Mouse (Mus musculus): ENCODE measurements around the gene Pop5. TPM values are rescaled to one million over a fixed set of nuclear protein-coding genes. Genes with fewer than 3 reads are reported as not detected.
A peak's percentile ranks its signal among the peaks of the same experiment; 100 is the strongest.

Pop5 gene
- polyA plus RNA-seq, 2 experiments, result 51.6 to 90.3 TPM

DNA sequence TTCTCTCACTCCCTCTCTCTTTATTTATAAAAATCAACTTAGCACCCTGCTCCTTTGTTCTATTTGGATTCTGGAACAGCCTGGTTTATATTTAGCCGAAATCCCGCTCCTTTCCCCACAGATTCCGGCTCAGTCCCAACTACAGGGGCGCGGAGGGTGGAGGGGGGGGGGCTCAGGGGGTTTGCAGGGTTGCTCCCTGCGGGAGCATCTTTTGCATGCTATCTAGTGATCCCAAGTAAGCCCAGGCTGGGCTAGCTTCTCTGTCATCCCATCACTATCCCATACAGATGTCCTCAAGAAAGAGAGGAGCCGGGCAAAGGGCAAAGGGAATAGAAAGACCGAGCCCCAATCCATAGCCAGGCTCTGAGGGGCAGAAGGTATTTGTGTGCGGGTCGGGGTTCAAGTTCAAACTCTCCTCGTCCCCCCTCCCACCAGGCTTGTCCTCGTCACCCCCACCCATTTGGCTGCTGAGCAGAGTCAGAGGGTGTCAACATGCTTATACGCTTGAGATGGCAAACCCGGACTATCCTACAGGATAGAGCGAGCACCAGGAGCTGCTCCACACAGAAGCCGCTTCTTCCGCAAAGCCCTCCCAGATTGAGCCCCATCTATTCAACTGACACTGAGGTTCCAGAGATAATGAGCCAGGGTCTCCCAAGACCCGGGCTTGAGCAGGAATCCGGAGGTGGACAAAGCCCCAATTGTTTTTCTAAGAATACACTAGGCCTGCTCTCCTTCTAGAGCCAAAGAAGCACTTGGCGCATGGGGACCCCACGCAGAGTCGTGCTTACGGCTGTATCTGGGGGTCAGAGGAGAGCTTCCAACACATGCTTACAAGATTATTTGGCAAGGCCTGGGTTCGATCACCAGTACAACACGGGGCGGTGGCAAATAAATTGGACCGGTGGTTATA lies 20.1 kb upstream of the Pop5 start:
- DNase-seq (ENCODE audit: low spot score) (no peak), ATAC-seq (ENCODE audit: low FRiP score, low read depth) (no peak; the same call in 1 of the 2 replicates)
- no peaks in the 10 kb centered on the region for H3K27me3 ChIP-seq (ENCODE audit: control insufficient read depth, insufficient read depth, low read length)
- WGBS, result 26% methylated on average over 27 of the region's 27 CpGs
- no peak for TF ChIP-seq POLR2A (IDR thresholded peaks at IDR 0.05; ENCODE audit: borderline replicate concordance, extremely low read depth, insufficient read depth, insufficient read length)
- no peak overlapping the region for H3K27ac ChIP-seq (replicated peaks; ENCODE audit: low read depth, low read length)
- H3K4me2 ChIP-seq (replicated peaks; ENCODE audit: low read depth, low read length, severe bottlenecking), result peak overlapping the region; percentile 74
- no peaks in the 10 kb centered on the region for H3K9me3 ChIP-seq (ENCODE audit: control insufficient read depth, low read length)
- no peaks in the 10 kb centered on the region for H3K4me1 ChIP-seq (ENCODE audit: control insufficient read depth, insufficient read depth, low read length)
- H3K36me3 ChIP-seq (ENCODE audit: control insufficient read depth, insufficient read depth, low read length), result no peaks in the 10 kb centered on the region
- H3K9ac ChIP-seq (ENCODE audit: low read depth, low read length, severe bottlenecking), result peak overlapping the region; percentile 56; the same call in 1 of the 2 replicates
- H3K4me3 ChIP-seq (replicated peaks; ENCODE audit: low read length), result peak overlapping the region; percentile 41

DNA sequence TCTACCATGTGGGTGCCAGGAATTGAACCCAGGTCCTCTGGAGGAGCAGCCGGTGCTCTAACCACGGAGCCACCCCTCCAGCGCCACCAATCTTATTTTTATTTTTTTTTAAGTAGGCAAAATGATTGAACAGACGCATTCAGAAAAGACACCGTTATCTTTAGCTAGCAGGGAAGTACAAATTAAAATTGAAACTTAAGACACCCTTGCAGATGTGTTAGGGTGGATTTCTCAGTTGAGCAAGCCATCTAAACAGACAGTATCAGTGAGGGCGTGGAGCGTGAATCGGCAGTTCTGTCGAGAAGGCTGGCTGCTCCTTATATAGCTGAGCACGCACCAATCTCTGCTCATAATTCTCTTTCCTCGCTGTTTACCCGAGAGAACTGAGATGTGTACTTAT lies 17.6 kb upstream of the Pop5 start:
- Histone ChIP-seq H3K4me3 (replicated peaks; ENCODE audit: low read length) (no peak overlapping the region), H3K9ac (ENCODE audit: low read depth, low read length, severe bottlenecking) (no peak overlapping the region), H3K36me3 (ENCODE audit: control insufficient read depth, insufficient read depth, low read length) (no peaks in the 10 kb centered on the region), H3K9me3 (ENCODE audit: control insufficient read depth, low read length) (no peaks in the 10 kb centered on the region), H3K4me1 (ENCODE audit: control insufficient read depth, insufficient read depth, low read length) (no peaks in the 10 kb centered on the region), H3K27me3 (ENCODE audit: control insufficient read depth, insufficient read depth, low read length) (no peaks in the 10 kb centered on the region), H3K4me2 (replicated peaks; ENCODE audit: low read depth, low read length, severe bottlenecking) (no peak overlapping the region), H3K27ac (replicated peaks; ENCODE audit: low read depth, low read length) (no peak overlapping the region)
- DNase-seq (ENCODE audit: low spot score) (no peak), ATAC-seq (ENCODE audit: low FRiP score, low read depth) (no peak)
- TF ChIP-seq POLR2A (IDR thresholded peaks at IDR 0.05; ENCODE audit: borderline replicate concordance, extremely low read depth, insufficient read depth, insufficient read length), result no peak
- 91% methylated on average over 12 of the region's 12 CpGs for WGBS

DNA sequence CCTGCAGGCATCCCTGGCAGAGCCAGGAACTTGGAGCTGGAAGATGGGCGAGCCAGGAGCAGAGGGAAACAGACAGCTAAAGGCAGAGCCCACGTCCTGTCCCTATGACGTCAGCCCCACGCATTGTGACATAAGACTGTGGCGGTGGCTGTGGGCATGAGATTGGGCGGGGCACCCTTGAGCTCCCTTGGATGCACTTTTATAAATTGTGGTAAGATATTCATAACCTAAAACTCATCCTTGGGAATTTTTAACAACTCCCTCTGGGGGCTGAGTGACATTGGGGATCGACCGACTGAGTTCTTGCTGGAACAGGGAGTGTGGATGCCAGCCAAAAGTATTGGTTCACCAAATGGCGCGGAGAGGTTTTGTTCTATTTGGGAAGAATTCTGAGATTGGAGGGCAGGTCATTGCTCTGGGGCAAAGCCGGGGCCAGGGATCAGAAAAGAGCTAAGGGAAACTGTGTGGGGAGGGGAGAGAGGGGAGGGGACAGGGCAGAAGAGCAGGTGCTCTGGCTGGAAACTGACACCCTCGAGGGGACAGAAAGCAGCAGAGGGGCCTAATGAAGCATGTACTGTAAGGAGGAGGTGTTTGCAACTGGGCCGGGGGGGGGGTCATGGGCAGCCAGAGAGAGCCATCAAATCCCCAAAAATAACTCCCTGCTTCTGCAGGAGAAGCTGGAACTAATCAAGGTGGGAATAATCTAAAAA lies 14.6 kb upstream of the Pop5 start:
- no peak for DNase-seq (ENCODE audit: low spot score)
- H3K27ac ChIP-seq (replicated peaks; ENCODE audit: low read depth, low read length), result no peak overlapping the region
- H3K4me1 ChIP-seq (ENCODE audit: control insufficient read depth, insufficient read depth, low read length), result peaks cover 4% of the 10 kb centered on the region; the same call in 1 of the 2 replicates
- 0 out of 2 replicates have a peak, but pooled peaks have one; percentile 53 for ATAC-seq (ENCODE audit: low FRiP score, low read depth)
- no peak overlapping the region for H3K4me2 ChIP-seq (replicated peaks; ENCODE audit: low read depth, low read length, severe bottlenecking)
- no peak overlapping the region for H3K4me3 ChIP-seq (replicated peaks; ENCODE audit: low read length)
- 31% methylated on average over 13 of the region's 13 CpGs for WGBS
- H3K9me3 ChIP-seq (ENCODE audit: control insufficient read depth, low read length), result no peaks in the 10 kb centered on the region
- no peaks in the 10 kb centered on the region for H3K27me3 ChIP-seq (ENCODE audit: control insufficient read depth, insufficient read depth, low read length)
- no peak overlapping the region for H3K9ac ChIP-seq (ENCODE audit: low read depth, low read length, severe bottlenecking)
- H3K36me3 ChIP-seq (ENCODE audit: control insufficient read depth, insufficient read depth, low read length), result no peaks in the 10 kb centered on the region
- TF ChIP-seq POLR2A (IDR thresholded peaks at IDR 0.05; ENCODE audit: borderline replicate concordance, extremely low read depth, insufficient read depth, insufficient read length), result no peak

GRCm38 (mm10) chr5:115222485-115222884 lies 13.2 kb upstream of the Pop5 start:
- TF ChIP-seq POLR2A (IDR thresholded peaks at IDR 0.05; ENCODE audit: borderline replicate concordance, extremely low read depth, insufficient read depth, insufficient read length), result no peak
- peaks cover 4% of the 10 kb centered on the region; the same call in 1 of the 2 replicates for H3K4me1 ChIP-seq (ENCODE audit: control insufficient read depth, insufficient read depth, low read length)
- no peaks in the 10 kb centered on the region for H3K9me3 ChIP-seq (ENCODE audit: control insufficient read depth, low read length)
- H3K4me3 ChIP-seq (replicated peaks; ENCODE audit: low read length), result no peak overlapping the region
- no peak overlapping the region for H3K9ac ChIP-seq (ENCODE audit: low read depth, low read length, severe bottlenecking)
- 69% methylated on average over 3 of the region's 3 CpGs for WGBS
- no peaks in the 10 kb centered on the region for H3K27me3 ChIP-seq (ENCODE audit: control insufficient read depth, insufficient read depth, low read length)
- ATAC-seq (ENCODE audit: low FRiP score, low read depth) (no peak), DNase-seq (ENCODE audit: low spot score) (no peak)
- H3K27ac ChIP-seq (replicated peaks; ENCODE audit: low read depth, low read length), result no peak overlapping the region
- no peaks in the 10 kb centered on the region for H3K36me3 ChIP-seq (ENCODE audit: control insufficient read depth, insufficient read depth, low read length)
- no peak overlapping the region for H3K4me2 ChIP-seq (replicated peaks; ENCODE audit: low read depth, low read length, severe bottlenecking)

GRCm38 (mm10) chr5:115230830-115231551 lies 4.6 kb upstream of the Pop5 start:
- no peak for TF ChIP-seq POLR2A (IDR thresholded peaks at IDR 0.05; ENCODE audit: borderline replicate concordance, extremely low read depth, insufficient read depth, insufficient read length)
- no peak overlapping the region for H3K4me3 ChIP-seq (replicated peaks; ENCODE audit: low read length)
- WGBS, result 48% methylated on average over 15 of the region's 15 CpGs
- H3K27ac ChIP-seq (replicated peaks; ENCODE audit: low read depth, low read length), result no peak overlapping the region
- no peaks in the 10 kb centered on the region for H3K9me3 ChIP-seq (ENCODE audit: control insufficient read depth, low read length)
- H3K9ac ChIP-seq (ENCODE audit: low read depth, low read length, severe bottlenecking), result no peak overlapping the region
- H3K36me3 ChIP-seq (ENCODE audit: control insufficient read depth, insufficient read depth, low read length), result no peaks in the 10 kb centered on the region
- H3K4me1 ChIP-seq (ENCODE audit: control insufficient read depth, insufficient read depth, low read length), result peaks cover 2% of the 10 kb centered on the region; the same call in 1 of the 2 replicates
- ATAC-seq (ENCODE audit: low FRiP score, low read depth) (no peak), DNase-seq (ENCODE audit: low spot score) (no peak)
- 0 out of 2 replicates have a peak, but pooled peaks cover 2% of the 10 kb centered on the region for H3K27me3 ChIP-seq (ENCODE audit: control insufficient read depth, insufficient read depth, low read length)
- H3K4me2 ChIP-seq (replicated peaks; ENCODE audit: low read depth, low read length, severe bottlenecking), result no peak overlapping the region

Measured in limb, embryonic 14.5 days (tissue).